Mouse (Mus musculus): ENCODE measurements around the gene Unc5a. TPM values are rescaled to one million over a fixed set of nuclear protein-coding genes. Genes with fewer than 3 reads are reported as not detected.

The Unc5a gene
- 10 to 100 TPM in 2 of 4 experiments, 1 to 10 TPM in 2; 8.6 to 10.9 (median 10.2) TPM for total RNA-seq (2022)

DNA sequence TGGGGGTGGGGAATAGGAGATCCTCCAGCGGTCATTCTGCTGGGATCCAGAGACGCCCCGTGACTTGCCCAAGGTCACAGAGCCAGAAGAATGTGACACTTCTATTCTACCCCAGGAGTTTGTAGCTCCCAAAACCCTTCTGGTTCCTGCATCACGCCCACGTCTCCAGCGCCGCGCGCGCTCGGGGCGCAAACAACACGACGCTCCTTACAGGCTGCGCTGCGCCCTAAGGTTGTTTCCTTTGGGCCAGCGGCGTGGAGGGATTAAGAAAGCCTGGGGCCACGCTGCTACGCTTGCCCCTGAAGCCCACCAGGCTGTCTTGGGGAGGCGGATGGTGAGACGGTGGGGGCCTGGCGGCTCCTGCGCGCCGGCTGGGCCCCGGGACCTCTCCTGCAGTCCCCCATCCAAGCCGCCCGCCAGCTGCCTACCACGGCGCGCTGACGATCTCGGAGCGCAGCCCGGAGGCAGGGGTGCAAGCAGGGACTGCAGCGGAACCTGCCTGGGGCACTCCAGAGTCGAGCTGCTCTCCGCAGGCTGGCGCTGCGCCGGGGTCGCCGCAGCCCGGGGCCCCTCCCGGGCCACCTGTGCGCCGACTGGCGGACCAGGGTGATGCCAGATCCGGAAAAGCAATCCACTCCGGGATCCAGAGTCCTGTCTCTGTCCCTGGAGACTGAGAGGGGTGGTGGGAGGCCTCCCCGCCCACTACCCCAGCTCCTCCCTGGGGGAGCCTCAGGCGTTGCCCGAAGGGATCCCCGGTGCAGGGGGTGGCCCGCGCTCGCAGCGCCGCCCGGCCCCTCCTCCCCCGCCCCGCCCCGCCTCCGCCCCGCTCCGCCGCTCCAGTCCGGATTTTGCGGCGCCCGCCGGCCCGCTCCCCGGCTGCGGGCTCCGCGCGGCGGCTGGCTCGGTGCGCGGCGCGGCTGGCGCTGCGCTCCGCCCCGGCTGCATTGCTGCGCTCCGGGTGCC lies at the start of gene Unc5a:
TSS of gene Unc5a (plus strand) at position 881 of the 963 bp plus-strand sequence.
- DNase-seq (ENCODE audit: low spot score in 2 of 2), result peak; percentile 8 to 13

DNA sequence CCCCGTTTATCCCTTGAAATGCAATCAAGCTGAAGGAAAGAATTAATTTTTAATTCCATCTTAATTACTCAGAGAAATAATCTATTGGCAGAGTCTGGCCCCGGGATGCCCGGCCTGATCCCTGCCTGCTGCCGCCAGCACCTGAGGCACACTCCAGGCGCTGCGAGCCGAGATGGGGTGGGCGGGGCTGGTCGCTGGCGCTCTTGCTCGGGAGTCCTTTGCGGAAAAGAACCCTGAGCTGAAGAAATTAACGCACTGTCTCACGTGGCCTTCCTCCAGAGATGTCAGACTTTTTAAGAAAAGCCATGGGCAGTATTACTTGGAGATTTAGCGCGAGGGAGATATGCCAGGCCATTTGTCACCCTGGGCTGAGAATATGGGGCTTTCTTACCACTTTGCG lies 37.2 kb upstream of the Unc5a start:
- DNase-seq (ENCODE audit: low spot score in 2 of 2), result no peak

DNA sequence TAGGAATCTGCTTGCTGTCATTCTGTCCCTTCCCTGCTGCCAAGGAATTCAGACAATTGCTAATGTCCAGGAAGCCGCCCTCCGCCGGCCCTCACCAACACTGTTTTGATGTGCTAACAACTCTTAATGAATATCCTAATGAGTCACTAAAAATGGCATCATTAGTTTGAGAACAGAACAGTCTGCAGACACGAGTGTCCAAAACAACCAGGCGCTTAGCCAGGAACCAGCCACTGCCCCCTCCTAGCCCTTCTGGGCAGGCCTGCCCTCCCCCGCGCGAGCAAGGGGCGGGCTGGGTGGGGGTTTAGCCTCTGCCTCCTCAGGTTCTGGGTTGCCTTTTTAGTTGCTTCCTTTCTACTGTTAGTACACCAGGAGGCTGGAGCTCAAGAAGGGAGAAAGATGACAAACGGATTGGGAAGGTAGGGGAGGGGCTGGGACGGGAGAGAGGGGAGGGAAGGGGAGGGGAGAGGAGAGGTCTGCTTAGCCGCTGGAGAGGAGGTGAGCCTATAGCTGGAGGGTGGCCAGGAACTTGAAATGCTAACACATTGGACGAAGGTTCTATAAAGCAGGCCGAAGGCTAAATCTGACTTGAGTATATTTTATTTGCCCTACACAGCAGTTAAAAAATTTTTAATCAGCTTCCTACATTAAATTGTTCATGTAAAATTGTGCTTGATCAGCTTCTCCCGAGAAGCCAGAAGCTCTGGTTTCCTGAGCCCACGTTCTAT lies 36.2 kb upstream of the Unc5a start:
- no peak for DNase-seq (ENCODE audit: low spot score in 2 of 2)

DNA sequence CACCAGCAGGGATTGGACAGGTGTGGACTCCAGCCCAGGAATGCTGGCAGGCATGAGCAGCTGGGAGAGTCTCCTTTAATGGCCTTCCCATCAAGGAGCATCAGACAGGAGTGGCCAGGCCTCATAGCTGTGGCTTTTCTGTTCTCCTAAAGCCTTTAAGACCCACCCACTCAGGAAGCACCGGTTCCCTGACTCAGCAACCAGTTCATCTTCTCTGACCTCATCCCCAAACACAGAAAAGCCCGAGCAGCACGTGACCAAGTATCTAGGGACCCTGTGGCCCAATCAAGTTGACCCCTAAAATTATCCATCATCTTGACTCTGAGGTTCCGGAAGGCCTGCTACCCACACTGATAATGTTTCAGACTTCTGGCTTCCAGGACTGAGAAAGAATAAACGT lies 32.6 kb upstream of the Unc5a start:
- no peak for DNase-seq (ENCODE audit: low spot score in 2 of 2)

DNA sequence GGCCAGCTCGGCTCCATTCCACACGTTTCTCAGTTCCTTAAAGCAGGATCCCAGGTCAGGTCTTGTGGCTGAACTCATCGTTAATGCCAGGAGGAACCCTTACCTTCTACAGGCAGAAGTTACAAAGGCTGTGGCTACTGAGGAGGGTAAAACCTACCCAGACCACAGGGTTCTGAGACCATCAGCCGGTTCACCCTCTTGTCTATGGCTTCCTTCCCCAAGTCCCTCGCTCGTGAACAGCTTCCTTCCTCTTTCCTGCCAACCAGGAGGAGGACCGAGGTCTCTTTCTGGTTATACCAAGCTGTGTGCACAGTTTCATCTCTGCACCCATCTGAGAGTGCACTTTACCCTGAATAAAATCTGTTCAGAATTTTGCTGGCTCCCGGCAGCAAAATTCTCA lies 30.3 kb upstream of the Unc5a start:
- no peak for DNase-seq (ENCODE audit: low spot score in 2 of 2)

DNA sequence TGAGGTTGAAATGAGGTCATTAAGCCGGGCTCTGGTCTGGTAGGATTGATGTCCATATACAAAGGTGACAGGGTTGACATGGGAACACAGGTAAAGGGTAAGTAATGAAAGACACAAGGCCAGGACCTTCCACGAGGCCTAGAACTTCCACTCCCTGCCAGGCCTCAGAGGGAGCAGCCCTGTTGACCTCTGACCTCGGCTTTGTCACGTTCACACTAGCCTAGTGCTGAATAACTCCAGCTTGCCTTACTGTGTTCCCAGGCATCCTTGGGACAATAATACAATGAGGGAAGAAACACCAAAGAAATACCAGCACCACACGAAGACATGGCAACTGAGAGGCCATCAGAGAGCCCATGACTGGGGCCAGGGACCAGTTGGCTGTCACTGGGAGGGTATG lies 29.5 kb upstream of the Unc5a start:
- no peak for DNase-seq (ENCODE audit: low spot score in 2 of 2)

DNA sequence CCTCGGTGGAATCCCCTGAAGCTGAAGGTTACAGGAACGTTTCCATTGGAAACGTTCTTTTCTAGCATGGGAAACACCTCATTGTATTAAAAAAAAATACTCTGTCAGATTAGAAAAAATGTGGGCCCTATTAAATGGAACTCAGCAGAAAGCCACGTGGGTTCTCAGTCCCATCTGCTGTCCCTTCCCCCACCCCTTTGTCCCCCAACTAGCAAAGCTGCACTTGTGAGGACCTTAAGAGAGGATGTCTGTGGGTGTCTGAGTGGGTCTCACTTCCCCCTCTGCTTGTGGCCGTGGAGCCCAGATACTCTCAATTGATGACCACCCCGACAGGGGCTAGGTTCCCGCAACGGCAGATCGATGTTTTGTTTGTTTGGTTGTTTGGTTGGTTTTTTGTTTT lies 27.5 kb upstream of the Unc5a start:
- DNase-seq (ENCODE audit: low spot score in 2 of 2), result no peak

DNA sequence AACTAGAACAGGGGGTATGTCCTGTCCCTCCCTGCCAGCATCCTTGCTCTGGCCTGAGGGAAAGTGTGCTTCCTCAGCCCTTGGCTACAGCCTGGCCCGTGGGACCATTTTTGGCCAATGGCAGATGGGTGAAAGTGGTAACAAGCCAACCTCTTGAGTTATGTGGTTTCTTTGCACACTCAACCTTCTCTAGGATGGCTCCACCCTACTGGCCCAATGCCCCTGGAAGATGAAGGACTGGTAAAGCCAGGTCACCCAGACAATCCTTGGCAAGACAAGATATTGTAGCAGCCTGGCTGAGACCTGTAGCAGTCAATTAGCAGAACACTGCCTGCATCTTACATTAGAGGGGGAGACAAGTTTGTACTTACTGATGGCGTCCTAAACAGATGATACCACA lies 25.5 kb upstream of the Unc5a start:
- no peak for DNase-seq (ENCODE audit: low spot score in 2 of 2)

DNA sequence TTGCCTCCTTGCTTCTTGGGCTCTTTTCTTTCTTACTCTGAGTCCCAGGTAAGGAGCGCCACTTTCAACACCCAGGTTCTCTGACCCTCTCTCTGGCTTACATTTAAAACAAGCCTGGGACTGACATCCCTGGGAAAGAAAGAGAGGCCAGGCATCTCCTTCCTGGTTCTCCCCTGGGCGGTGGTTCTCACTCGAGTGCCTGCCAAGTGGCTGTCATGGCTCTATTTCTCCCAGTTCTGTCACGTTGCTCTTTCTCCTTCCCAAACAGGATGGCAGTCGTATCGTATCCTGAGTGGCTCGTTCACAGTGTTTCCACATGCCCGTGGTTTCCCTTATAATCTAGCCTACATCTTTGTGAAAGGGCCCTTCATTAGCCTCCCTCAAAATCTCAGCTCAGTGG lies 23.7 kb upstream of the Unc5a start:
- DNase-seq (ENCODE audit: low spot score in 2 of 2), result no peak

DNA sequence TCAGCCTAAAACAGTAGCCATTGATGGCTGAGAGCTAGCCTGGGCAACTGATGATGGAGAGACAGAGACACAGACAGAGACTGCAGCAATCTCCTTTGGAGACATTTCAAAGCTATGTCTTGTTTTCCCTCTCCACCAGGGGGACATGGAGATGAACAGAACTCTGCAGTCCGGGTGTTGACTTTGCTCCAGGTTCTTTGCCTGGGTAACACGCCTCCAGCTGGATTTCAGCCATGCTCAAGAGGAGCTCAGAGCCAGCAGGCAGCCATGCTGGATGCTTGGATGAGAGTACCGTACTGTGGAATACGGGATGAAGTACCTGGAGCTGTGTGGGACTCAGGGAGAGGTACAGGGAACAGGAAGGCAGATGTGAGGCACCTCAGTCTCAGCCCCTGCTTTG lies 22.6 kb upstream of the Unc5a start:
- no peak for DNase-seq (ENCODE audit: low spot score in 2 of 2)

DNA sequence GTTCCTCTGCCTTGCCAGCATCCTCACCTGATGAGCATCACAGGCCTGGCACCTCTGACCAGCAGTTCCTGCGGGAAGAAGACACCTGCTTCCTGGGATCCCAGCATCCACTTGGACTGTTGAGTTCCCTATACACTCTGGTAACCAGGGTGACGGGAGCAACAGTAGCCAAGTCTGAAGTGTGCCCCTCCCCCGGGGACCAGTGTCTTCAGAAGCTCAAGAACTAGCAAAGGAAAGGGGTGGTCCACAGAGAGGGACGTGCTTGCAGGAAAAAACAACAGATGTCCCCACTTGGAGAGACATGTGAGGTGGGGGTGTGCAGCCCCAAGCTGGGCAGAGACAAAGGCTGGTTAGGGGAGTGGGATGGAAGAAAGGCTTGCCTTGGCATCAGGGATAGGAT lies 19.1 kb upstream of the Unc5a start:
- DNase-seq (ENCODE audit: low spot score in 2 of 2), result no peak

DNA sequence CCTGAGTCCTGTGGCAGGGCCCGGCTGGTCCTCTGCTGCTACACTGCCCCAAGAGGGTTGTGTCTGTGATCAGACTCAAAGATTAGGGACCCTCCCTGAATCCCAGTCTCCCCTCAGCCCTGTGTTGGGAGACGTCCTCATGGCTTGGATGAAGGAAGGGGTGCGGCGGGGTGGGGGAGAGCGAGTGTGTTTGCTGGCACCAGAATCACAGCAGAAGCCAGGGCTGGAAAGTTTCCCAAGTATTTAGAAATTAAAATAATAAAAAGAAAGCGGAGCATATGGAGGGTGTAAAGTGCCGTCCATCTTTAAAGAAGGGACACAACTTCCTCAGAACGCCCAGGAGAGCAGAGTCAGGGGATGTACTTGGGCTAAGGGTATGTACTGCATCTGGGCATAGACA lies 14.3 kb upstream of the Unc5a start:
- DNase-seq (ENCODE audit: low spot score in 2 of 2), result no peak

DNA sequence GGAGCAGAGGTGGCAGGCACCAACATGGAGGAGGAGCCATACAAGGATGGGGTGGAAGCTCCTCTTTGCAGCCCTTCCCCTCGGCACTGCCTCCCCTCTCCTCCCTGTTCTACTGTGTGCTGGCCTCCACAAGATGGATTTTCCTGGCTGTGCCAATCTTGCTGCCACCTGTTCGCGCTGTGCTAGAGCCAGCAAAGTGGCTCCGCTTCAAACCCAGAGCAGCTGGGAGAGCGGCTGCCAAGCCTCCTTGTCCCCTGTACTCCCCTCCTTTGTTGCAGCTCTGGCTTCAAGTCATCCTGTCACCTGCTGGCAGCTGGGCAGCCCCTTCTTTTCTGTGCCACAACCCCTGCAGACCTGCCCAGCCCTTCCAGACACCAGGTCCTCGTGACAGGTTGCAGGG lies 13.0 kb upstream of the Unc5a start:
- no peak for DNase-seq (ENCODE audit: low spot score in 2 of 2)

DNA sequence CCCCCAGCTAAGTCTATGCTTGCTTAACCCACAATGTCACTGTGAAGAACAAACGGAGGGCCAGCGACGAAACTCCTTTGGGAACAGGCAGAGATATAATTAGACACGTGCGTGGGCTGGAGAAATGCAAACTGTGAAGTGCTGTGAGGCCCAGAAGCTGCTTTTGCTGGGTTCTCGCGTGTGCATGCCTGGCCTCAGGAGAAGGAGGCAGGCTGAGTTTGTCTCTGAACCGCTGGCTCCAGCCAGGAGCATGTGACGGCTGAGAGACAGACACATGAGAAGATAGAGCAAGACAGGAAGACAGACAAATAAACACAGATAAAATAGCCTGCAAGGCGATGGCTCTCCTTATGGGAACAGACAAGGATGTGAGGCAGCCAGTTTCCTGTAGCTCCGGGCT lies 11.3 kb upstream of the Unc5a start:
- no peak for DNase-seq (ENCODE audit: low spot score in 2 of 2)

DNA sequence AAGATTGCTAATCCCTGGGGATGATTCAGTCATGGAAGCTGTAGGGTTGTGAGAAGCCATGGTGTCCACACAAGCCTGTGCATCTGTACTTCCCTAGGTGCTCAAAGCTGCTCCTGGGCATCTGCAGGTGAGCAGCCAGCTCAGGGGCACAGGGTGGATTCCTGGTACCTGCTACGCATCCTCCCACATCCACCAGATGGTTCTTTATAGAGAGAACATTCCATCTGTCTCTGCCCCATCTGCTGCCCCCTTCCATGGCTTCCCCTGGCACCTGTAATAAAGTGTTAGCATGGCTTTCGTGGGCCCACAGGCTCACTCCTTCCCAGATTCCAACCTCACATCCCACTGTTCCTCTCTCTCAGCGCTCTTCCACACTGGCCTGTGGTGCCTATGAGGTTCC lies 10.7 kb upstream of the Unc5a start:
- DNase-seq (ENCODE audit: low spot score in 2 of 2), result no peak

DNA sequence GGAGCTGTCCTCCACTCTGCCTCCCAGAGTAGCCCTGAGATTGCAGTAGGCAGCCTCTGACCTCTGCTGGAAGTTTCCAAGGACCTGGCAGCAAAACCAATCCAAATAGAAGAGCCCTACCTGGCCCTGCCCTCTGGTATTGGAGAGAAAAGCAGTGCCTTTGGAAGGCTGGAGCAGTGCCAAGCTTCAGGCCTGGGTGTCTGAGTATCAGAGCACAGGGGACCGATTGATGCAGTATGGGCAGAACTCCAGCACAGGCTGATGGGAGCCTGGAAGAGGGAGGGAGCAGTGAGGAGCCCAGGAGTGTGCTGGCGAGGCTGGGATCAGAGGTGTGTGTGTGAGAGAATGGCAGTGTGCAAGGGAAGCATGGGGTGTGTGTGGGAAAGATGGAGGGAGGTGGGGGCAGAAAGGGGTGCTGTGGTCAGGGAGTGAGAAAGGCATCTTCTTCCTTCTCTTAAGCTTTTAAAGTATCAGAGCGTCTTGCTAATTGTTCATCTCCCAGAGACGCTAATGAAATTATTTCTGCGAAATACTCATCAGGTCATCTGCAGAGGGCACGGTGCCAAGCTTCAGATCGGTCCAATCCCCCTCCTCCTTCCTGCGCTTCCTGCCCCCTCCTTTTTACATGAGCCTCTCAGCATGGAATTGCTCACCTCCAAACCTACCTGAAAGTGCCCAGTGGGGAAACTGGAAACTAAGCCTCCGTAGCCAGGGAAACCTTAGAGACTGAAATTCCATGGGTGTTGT lies 4.6 kb upstream of the Unc5a start:
- DNase-seq (ENCODE audit: low spot score in 2 of 2), result no peak

DNA sequence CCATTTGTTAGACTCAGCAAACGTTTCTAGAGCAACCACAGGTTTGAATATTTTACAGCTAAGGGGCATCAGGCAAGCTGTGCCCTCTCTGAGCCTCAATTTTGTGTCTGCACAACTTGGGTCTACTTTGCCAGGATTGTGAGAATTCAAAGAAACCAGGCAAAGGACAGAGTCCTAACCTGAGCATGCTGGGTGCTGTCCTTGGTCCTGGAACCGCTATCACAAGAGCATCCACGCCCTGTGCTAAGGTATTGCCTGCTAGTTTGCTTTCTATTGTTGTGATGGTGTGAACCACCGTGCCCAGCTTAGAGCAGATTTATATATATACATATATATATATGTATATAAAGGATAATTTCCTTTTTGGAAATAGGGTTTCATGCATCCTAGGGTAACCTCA lies 3.9 kb upstream of the Unc5a start:
- no peak for DNase-seq (ENCODE audit: low spot score in 2 of 2)

DNA sequence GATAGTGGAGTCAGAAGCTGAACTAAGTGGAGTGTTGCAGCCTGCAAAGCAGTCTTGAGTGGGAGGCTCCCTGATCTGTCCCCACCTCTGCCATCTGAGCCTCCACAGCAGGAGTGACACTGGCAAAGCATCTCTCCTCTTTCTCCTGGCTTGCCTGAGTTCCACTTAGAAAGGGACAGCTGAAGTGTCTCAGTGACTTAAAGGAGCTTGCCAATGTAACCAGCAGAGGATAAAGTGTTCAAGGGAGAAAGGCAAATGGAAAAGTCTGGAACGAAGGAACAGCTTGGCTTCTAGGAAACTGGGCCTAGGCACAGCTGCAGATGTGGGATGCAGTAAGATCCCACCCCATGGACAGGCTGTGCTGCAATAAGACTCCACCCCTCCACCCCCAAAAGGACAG lies 2.8 kb upstream of the Unc5a start:
- no peak for DNase-seq (ENCODE audit: low spot score in 2 of 2)

DNA sequence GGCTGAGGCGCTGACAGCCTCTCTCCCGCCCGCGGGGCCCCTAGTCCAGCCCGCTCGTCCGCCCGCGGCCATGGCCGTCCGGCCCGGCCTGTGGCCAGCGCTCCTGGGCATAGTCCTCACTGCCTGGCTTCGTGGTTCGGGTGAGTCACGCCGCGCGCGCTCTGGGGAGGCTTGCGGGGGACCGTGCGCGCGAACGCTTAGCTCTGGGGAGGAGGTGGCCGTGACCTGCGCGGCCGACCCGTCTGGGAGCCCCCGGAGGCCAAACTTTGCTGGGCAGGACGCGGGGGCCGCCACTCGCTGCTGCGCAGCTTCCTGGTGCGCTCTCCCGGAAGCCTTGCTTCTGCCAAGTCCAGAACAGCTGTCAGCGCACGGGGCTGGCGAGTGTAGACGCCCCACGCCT lies 381 bp downstream of the Unc5a start:
- no peak for DNase-seq (ENCODE audit: low spot score in 2 of 2)

DNA sequence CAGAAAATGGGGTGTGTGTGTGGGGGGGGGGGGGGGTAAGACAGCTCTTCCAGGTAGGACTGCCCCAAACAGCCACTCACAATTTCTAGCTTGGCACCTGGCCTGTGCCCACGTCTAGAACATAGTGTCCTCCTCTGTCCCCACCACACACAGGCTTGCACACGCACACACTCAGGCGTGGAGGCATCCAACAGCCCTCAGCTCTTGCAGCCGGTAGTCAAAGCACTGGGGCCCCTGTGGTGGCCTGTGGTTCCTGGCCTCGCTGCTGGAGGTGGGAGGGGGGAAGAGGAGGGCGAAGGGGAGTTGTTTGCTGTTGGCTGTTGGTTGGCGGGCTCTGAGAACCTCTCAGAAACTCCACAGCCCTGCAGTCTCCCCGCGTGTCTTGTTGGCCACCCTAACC lies 920 bp downstream of the Unc5a start:
- DNase-seq (ENCODE audit: low spot score in 2 of 2), result no peak

DNA sequence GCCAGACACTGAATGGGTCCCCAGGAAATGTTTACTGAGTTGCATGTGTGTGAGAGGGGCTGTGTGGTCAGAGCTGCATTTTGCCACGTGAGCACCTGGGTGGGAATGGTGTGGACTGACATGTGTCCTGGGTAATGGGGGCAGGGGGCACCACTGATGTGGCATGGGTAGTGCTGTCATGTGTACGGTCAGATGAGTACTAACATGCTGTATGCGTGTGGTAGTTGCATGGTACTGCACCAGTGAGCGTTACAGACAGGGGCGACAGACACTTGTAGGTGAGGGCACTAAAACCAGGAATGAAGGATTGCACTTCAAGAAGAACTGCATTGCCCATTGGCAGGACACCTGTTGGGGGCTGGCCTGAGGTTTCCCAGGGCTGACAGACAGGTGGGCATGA lies 2.0 kb downstream of the Unc5a start:
- DNase-seq (ENCODE audit: low spot score in 2 of 2), result no peak

DNA sequence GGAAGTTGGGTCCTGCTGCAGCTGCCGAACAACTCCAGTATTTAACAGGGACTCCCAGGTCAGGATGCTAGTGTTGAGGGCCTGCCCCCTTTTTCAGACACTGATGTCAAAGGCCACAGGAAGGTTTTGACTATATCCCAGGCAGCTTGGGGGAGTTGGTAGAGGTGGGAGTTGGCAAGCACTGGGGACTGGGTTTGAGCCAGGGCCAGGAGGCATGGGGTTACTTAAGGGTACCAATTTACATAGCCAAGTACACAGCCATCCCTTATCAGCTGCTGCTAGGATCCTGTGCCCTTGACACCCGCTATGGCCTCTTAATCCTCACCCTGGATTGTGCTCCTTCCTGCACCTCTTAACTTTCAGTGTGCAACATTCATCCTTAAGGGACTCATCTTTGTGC lies 5.5 kb downstream of the Unc5a start:
- DNase-seq (ENCODE audit: low spot score in 2 of 2), result no peak

All from gastrocnemius, adult 8-10 months (tissue).